ENCODE assay signal across 38 mouse cellular contexts in genomic region chr7:6221978-6222377, GRCm38 (mm10). TPM values are rescaled to one million over a fixed set of nuclear protein-coding genes. Genes with fewer than 3 reads are reported as not detected.
"Had no signal": no experiment of that assay in that cellular context is flagged by ENCODE, and none has a peak within 500 bp of the region (broad histone marks: within the 10 kb centered on the region; RNA-seq: fewer than 3 reads in every experiment).

Gene Zscan5b (plus strand): TSS chr7:6222278.

- H3K27me3 ChIP-seq: embryonic facial prominence, embryonic 12.5 days; embryonic facial prominence, embryonic 13.5 days; embryonic facial prominence, embryonic 15.5 days; forebrain, embryonic 12.5 days; forebrain, embryonic 13.5 days; forebrain, embryonic 15.5 days had no signal

- ATAC-seq: forebrain, embryonic 13.5 days; forebrain, embryonic 14.5 days; forebrain, embryonic 15.5 days; forebrain, embryonic 16.5 days; forebrain, postnatal 0 days had no signal

- H3K9ac ChIP-seq: embryonic facial prominence, embryonic 12.5 days; embryonic facial prominence, embryonic 13.5 days; embryonic facial prominence, embryonic 15.5 days; forebrain, embryonic 12.5 days; forebrain, embryonic 13.5 days; forebrain, embryonic 15.5 days; forebrain, postnatal 0 days had no signal

- H3K4me1 ChIP-seq: embryonic facial prominence, embryonic 10.5 days; embryonic facial prominence, embryonic 12.5 days; embryonic facial prominence, embryonic 13.5 days; embryonic facial prominence, embryonic 15.5 days; forebrain, embryonic 10.5 days; forebrain, embryonic 12.5 days; forebrain, embryonic 13.5 days; forebrain, embryonic 15.5 days; heart, embryonic 10.5 days had no signal

- H3K27ac ChIP-seq: embryonic facial prominence, embryonic 10.5 days; embryonic facial prominence, embryonic 12.5 days; embryonic facial prominence, embryonic 13.5 days; embryonic facial prominence, embryonic 15.5 days; forebrain, embryonic 10.5 days; forebrain, embryonic 12.5 days; forebrain, embryonic 13.5 days; forebrain, embryonic 15.5 days; gastrocnemius, adult 2 months; heart, adult 2 months; heart, embryonic 10.5 days had no signal

- H3K4me2 ChIP-seq: embryonic facial prominence, embryonic 12.5 days; embryonic facial prominence, embryonic 13.5 days; embryonic facial prominence, embryonic 15.5 days; forebrain, embryonic 12.5 days; forebrain, embryonic 13.5 days; forebrain, embryonic 15.5 days; heart, embryonic 11.5 days had no signal

- H3K36me3 ChIP-seq: embryonic facial prominence, embryonic 10.5 days; embryonic facial prominence, embryonic 12.5 days; embryonic facial prominence, embryonic 13.5 days; embryonic facial prominence, embryonic 15.5 days; forebrain, embryonic 10.5 days; forebrain, embryonic 12.5 days; forebrain, embryonic 15.5 days; heart, embryonic 10.5 days had no signal

- H3K4me3 ChIP-seq: embryonic facial prominence, embryonic 10.5 days; embryonic facial prominence, embryonic 12.5 days; embryonic facial prominence, embryonic 13.5 days; embryonic facial prominence, embryonic 15.5 days; erythroblast, embryonic 14.5 days; forebrain, embryonic 10.5 days; forebrain, embryonic 12.5 days; forebrain, embryonic 13.5 days; forebrain, embryonic 15.5 days; gastrocnemius, adult 2 months; heart, adult 2 months; heart, embryonic 10.5 days had no signal

- H3K9me3 ChIP-seq: embryonic facial prominence, embryonic 13.5 days; embryonic facial prominence, embryonic 15.5 days; forebrain, embryonic 15.5 days had no signal

- DNase-seq: cerebellum, postnatal 10 days; cerebellum, postnatal 14 days; cerebellum, postnatal 25 days; cerebellum, postnatal 36 days; embryo, embryonic 11 days; forebrain, postnatal 0 days; gastrocnemius, adult 2 months; gastrocnemius, postnatal 10 days; gastrocnemius, postnatal 14 days; gastrocnemius, postnatal 25 days; gastrocnemius, postnatal 36 days; heart, adult 11 months; heart, adult 18-20 months; heart, adult 2 months had no signal

RNA-seq across cellular contexts. Expression of gene Zscan5b, which starts in this region (rescaled TPM):
- total RNA-seq: common myeloid progenitor, adult 5-6 weeks; forebrain, postnatal 0 days; gastrocnemius, adult 18-20 months; gastrocnemius, adult 2 months; gastrocnemius, adult 8-10 months; gastrocnemius, postnatal 10 days; gastrocnemius, postnatal 14 days; gastrocnemius, postnatal 25 days; gastrocnemius, postnatal 36 days; gastrocnemius, postnatal 4 days; granulocyte monocyte progenitor cell, adult 5-6 weeks; heart, adult 18-20 months; heart, adult 2 months; heart, adult 8-10 months had no signal
- polyA plus RNA-seq: cortical plate, adult 2 months; embryonic facial prominence, embryonic 10.5 days; embryonic facial prominence, embryonic 11.5 days; embryonic facial prominence, embryonic 12.5 days; embryonic facial prominence, embryonic 13.5 days; embryonic facial prominence, embryonic 14.5 days; embryonic facial prominence, embryonic 15.5 days; erythroblast, embryonic 14.5 days; forebrain, embryonic 10.5 days; forebrain, embryonic 11.5 days; forebrain, embryonic 12.5 days; forebrain, embryonic 13.5 days; forebrain, embryonic 14.5 days; forebrain, embryonic 15.5 days; forebrain, embryonic 16.5 days; forebrain, postnatal 0 days; gonadal fat pad, adult 2 months; heart, adult 2 months; heart, embryonic 10.5 days; heart, embryonic 11.5 days had no signal
